ENCODE assay signal across 8 mouse cellular contexts in genomic region chr10:89686139-89686808, GRCm38 (mm10). TPM values are rescaled to one million over a fixed set of nuclear protein-coding genes. Genes with fewer than 3 reads are reported as not detected.
DNase-seq lines count a peak whose midpoint lies in the region; ATAC-seq and TF ChIP-seq lines count a peak whose summit lies in the region.

TSS of gene Scyl2 (minus strand) at chr10:89686285.

- DNase-seq in 3T3-L1 (ENCODE audit: low read depth, low spot score) = peak; percentile 83
- peak; percentile 79 to 89 for DNase-seq in adrenal gland, postnatal 4 days (ENCODE audit: low spot score in 2 of 2)
- peak; percentile 97 for DNase-seq in embryonic facial prominence, embryonic 14.5 days (ENCODE audit: low spot score)
- peak; percentile 91 for DNase-seq in heart, adult 8-10 months (ENCODE audit: low spot score)
- DNase-seq in kidney, adult 9 months = peak; percentile 97
- peak; percentile 91 for DNase-seq in limb, embryonic 14.5 days (ENCODE audit: low spot score)
- DNase-seq in midbrain, postnatal 0 days (ENCODE audit: low spot score) = peak; percentile 96
- DNase-seq in spleen, postnatal 14 days (ENCODE audit: low spot score in 2 of 2) = peak; percentile 90 to 93

- H3K36me3 ChIP-seq in embryonic facial prominence, embryonic 14.5 days (ENCODE audit: control insufficient read depth, insufficient read depth, low read length) = no peaks in the 10 kb centered on the region
- H3K36me3 ChIP-seq in limb, embryonic 14.5 days (ENCODE audit: control insufficient read depth, insufficient read depth, low read length) = no peaks in the 10 kb centered on the region
- no peaks in the 10 kb centered on the region for H3K36me3 ChIP-seq in midbrain, postnatal 0 days (ENCODE audit: insufficient read depth, low read length)

- 6% methylated on average over 30 of the region's 31 CpGs for WGBS in embryonic facial prominence, embryonic 14.5 days
- 5% methylated on average over 29 of the region's 31 CpGs for WGBS in limb, embryonic 14.5 days
- WGBS in midbrain, postnatal 0 days = 4% methylated on average over 30 of the region's 31 CpGs

- 0 out of 2 replicates have a peak, but pooled peaks have one; percentile 9 for TF ChIP-seq CTCF in midbrain, postnatal 0 days (IDR thresholded peaks at IDR 0.05)

- peak within 1 kb of the TSS; percentile 91 for H3K9ac ChIP-seq in embryonic facial prominence, embryonic 14.5 days (ENCODE audit: low read depth, low read length)
- peak within 1 kb of the TSS; percentile 91 for H3K9ac ChIP-seq in limb, embryonic 14.5 days (ENCODE audit: low read depth, low read length, severe bottlenecking)
- peak within 1 kb of the TSS; percentile 93 for H3K9ac ChIP-seq in midbrain, postnatal 0 days (replicated peaks; ENCODE audit: low read length, poor library complexity, severe bottlenecking)

- H3K9me3 ChIP-seq in embryonic facial prominence, embryonic 14.5 days (ENCODE audit: control insufficient read depth, low read length) = no peaks in the 10 kb centered on the region
- H3K9me3 ChIP-seq in limb, embryonic 14.5 days (ENCODE audit: control insufficient read depth, low read length) = no peaks in the 10 kb centered on the region
- H3K9me3 ChIP-seq in midbrain, postnatal 0 days (ENCODE audit: low read length) = no peaks in the 10 kb centered on the region

- no peaks in the 10 kb centered on the region for H3K27me3 ChIP-seq in embryonic facial prominence, embryonic 14.5 days (replicated peaks; ENCODE audit: control insufficient read depth, insufficient read depth, low read length)
- H3K27me3 ChIP-seq in limb, embryonic 14.5 days (ENCODE audit: control insufficient read depth, insufficient read depth, low read length) = no peaks in the 10 kb centered on the region
- no peaks in the 10 kb centered on the region for H3K27me3 ChIP-seq in midbrain, postnatal 0 days (ENCODE audit: insufficient read depth, low read length)

- peaks cover 5% of the 10 kb centered on the region for H3K4me1 ChIP-seq in embryonic facial prominence, embryonic 14.5 days (ENCODE audit: control insufficient read depth, insufficient read depth, low read length)
- peaks cover 5% of the 10 kb centered on the region for H3K4me1 ChIP-seq in limb, embryonic 14.5 days (ENCODE audit: control insufficient read depth, insufficient read depth, low read length)
- peaks cover 11% of the 10 kb centered on the region; the same call in 1 of the 2 replicates for H3K4me1 ChIP-seq in midbrain, postnatal 0 days (ENCODE audit: insufficient read depth, low read length)

- peak; percentile 98 for ATAC-seq in embryonic facial prominence, embryonic 14.5 days (ENCODE audit: low read depth)
- ATAC-seq in limb, embryonic 14.5 days (ENCODE audit: low FRiP score, low read depth) = peak; percentile 99
- ATAC-seq in midbrain, postnatal 0 days (ENCODE audit: low FRiP score) = peak; percentile 98

- peak within 1 kb of the TSS; percentile 59; the same call in 1 of the 2 replicates for H3K27ac ChIP-seq in embryonic facial prominence, embryonic 14.5 days (replicated peaks; ENCODE audit: low read depth, low read length)
- 0 out of 2 replicates have a peak within 1 kb of the TSS, but pooled peaks have one; percentile 13 for H3K27ac ChIP-seq in limb, embryonic 14.5 days (replicated peaks; ENCODE audit: low read depth, low read length)
- peak within 1 kb of the TSS; percentile 83 for H3K27ac ChIP-seq in midbrain, postnatal 0 days (ENCODE audit: low read depth, low read length)

- TF ChIP-seq POLR2A in limb, embryonic 14.5 days (IDR thresholded peaks at IDR 0.05; ENCODE audit: borderline replicate concordance, extremely low read depth, insufficient read depth, insufficient read length) = peak; percentile 46; the same call in 1 of the 2 replicates

- H3K4me2 ChIP-seq in embryonic facial prominence, embryonic 14.5 days (ENCODE audit: low read depth, low read length) = peak within 1 kb of the TSS; percentile 56
- peak within 1 kb of the TSS; percentile 73 for H3K4me2 ChIP-seq in limb, embryonic 14.5 days (replicated peaks; ENCODE audit: low read depth, low read length, severe bottlenecking)
- H3K4me2 ChIP-seq in midbrain, postnatal 0 days (ENCODE audit: low read depth, low read length, poor library complexity, severe bottlenecking) = peak within 1 kb of the TSS; percentile 72

- H3K4me3 ChIP-seq in embryonic facial prominence, embryonic 14.5 days (ENCODE audit: low read depth, low read length) = peak within 1 kb of the TSS; percentile 85
- peak within 1 kb of the TSS; percentile 97 for H3K4me3 ChIP-seq in limb, embryonic 14.5 days (replicated peaks; ENCODE audit: low read length)
- H3K4me3 ChIP-seq in midbrain, postnatal 0 days (ENCODE audit: low read depth, low read length) = peak within 1 kb of the TSS; percentile 99

RNA-seq across cellular contexts. Expression of gene Scyl2, which starts in this region (rescaled TPM):
- total RNA-seq in adrenal gland, postnatal 4 days (2021) = 10 to 100 TPM; 39.5 to 39.8 TPM
- 12.7 and 14.8 TPM in 2 replicates for polyA plus RNA-seq in embryonic facial prominence, embryonic 14.5 days (2014; fragmentation: Nextera tagmentation; extraction: Ambion mirVana)
- total RNA-seq in heart, adult 8-10 months (2022) = 10 to 100 TPM; 13.7 to 18.6 (median 17.9) TPM
- polyA plus RNA-seq in limb, embryonic 14.5 days (2012; rRNA removed) = 26.6 and 26.8 TPM in 2 replicates
- polyA plus RNA-seq in limb, embryonic 14.5 days (2014; fragmentation: Nextera tagmentation; extraction: Ambion mirVana) = 12.4 and 13.5 TPM in 2 replicates
- total RNA-seq in midbrain, postnatal 0 days (2014; rRNA removed) = 35.6 and 45.4 TPM in 2 replicates
- 5.8 and 7.0 TPM in 2 replicates for polyA plus RNA-seq in midbrain, postnatal 0 days (2015; fragmentation: Nextera tagmentation; extraction: Ambion mirVana)

Comparison
In these comparisons a context has a peak if more than half of its experiments do, and no peak if none do; other contexts are left out.
1. Peak in every context shown above with its lines: DNase-seq, ATAC-seq, H3K4me3 ChIP-seq and H3K27ac ChIP-seq.
2. H3K27ac ChIP-seq: peak in every context shown above with its lines; median percentile 83 in midbrain, postnatal 0 days; 59 in embryonic facial prominence, embryonic 14.5 days; 13 in limb, embryonic 14.5 days.